Mouse (Mus musculus): ENCODE results near the gene Nrxn3.

- TF ChIP-seq GATA1 (IDR thresholded peaks at IDR 0.05; ENCODE audit: borderline replicate concordance, low read length) (no peak), FLI1 (IDR thresholded peaks at IDR 0.05; ENCODE audit: low read length) (no peak)
Observed at GRCm38 (mm10) chr12:89831300-89831699, 1108.6 kb downstream of the Nrxn3 start.
